Mouse (Mus musculus) frontal cortex, adult 2 months (tissue): ENCODE results near the gene Cmpk1. TPM values are rescaled to one million over a fixed set of nuclear protein-coding genes. Genes with fewer than 3 reads are reported as not detected.
"Not testable (repeated sequence)": the region's sequence is repeated elsewhere in the genome, so short reads cannot be mapped to it uniquely, and the experiment has no call there.

ENCODE experiments used
- DNase-seq, 2 experiments: peaks; one replicate each; pipeline ENCODE4 v3.0.0; 2022; ENCODE audit warnings: low spot score in 1 of 2; ENCODE audit errors: extremely low spot score in 1 of 2
- polyA plus RNA-seq: library from polyadenylated mRNA; depleted of rRNA; stranded (reverse); fragments of >200 nt; gene quantifications from 2 replicates; pipeline ENCODE4 v1.2.3, GENCODE M21; 2012; rRNA removed

Cmpk1 gene
- polyA plus RNA-seq, result 53.5 and 60.1 TPM in 2 replicates

GRCm38 (mm10) chr4:114986591-114987432 lies at the start of gene Cmpk1:
Gene Cmpk1 (minus strand): TSS chr4:114987241.
- DNase-seq, result peak; percentile 63 to 86

GRCm38 (mm10) chr4:115035043-115035442 lies 48.0 kb upstream of the Cmpk1 start:
- no peak for DNase-seq

GRCm38 (mm10) chr4:115019997-115020396 lies 33.0 kb upstream of the Cmpk1 start:
- DNase-seq, result peak in 1 of 2 experiments; percentile 35

GRCm38 (mm10) chr4:115014276-115014675 lies 27.2 kb upstream of the Cmpk1 start:
- DNase-seq, result no peak

- DNase-seq, result no peak
Observed at GRCm38 (mm10) chr4:115000429-115000795, 13.4 kb upstream of the Cmpk1 start.

- DNase-seq, result peak; percentile 95 to 97
Observed at GRCm38 (mm10) chr4:114999773-115000428, 12.9 kb upstream of the Cmpk1 start, which contains the start of gene Stil. Gene Stil (plus strand): TSS chr4:115000159.

- DNase-seq, result no peak
Observed at GRCm38 (mm10) chr4:114999445-114999772, 12.4 kb upstream of the Cmpk1 start.

GRCm38 (mm10) chr4:114997051-114997450 lies 10.0 kb upstream of the Cmpk1 start:
- DNase-seq, result peak in 1 of 2 experiments; percentile 50

GRCm38 (mm10) chr4:114994218-114994617 lies 7.2 kb upstream of the Cmpk1 start:
- no peak for DNase-seq

GRCm38 (mm10) chr4:114986211-114986590 lies 840 bp downstream of the Cmpk1 start:
- DNase-seq, result no peak

- DNase-seq, result peak in 1 of 2 experiments; percentile 48
Observed at GRCm38 (mm10) chr4:114983020-114983419, 4.0 kb downstream of the Cmpk1 start.

- DNase-seq, result no peak
Observed at GRCm38 (mm10) chr4:114982619-114983018, 4.4 kb downstream of the Cmpk1 start.

- no peak for DNase-seq
Observed at GRCm38 (mm10) chr4:114973229-114973740, 13.8 kb downstream of the Cmpk1 start.

GRCm38 (mm10) chr4:114970736-114971135 lies 16.3 kb downstream of the Cmpk1 start:
- DNase-seq, result no peak

GRCm38 (mm10) chr4:114960881-114961280 lies 26.2 kb downstream of the Cmpk1 start:
- not testable (repeated sequence) for DNase-seq

GRCm38 (mm10) chr4:114959533-114959932 lies 27.5 kb downstream of the Cmpk1 start:
- no peak for DNase-seq

GRCm38 (mm10) chr4:114958786-114959185 lies 28.3 kb downstream of the Cmpk1 start:
- no peak for DNase-seq

GRCm38 (mm10) chr4:114958231-114958630 lies 28.8 kb downstream of the Cmpk1 start:
- DNase-seq, result peak in 1 of 2 experiments; percentile 38

GRCm38 (mm10) chr4:114957403-114957802 lies 29.6 kb downstream of the Cmpk1 start:
- no peak for DNase-seq

GRCm38 (mm10) chr4:114953172-114953571 lies 33.9 kb downstream of the Cmpk1 start:
- DNase-seq, result no peak

GRCm38 (mm10) chr4:114947852-114948481 lies 39.1 kb downstream of the Cmpk1 start:
- DNase-seq, result no peak
